Mouse (Mus musculus) erythroblast, adult 5-6 weeks (primary cell): Measurements from ENCODE around the gene Tmem59. TPM values are rescaled to one million over a fixed set of nuclear protein-coding genes. Genes with fewer than 3 reads are reported as not detected.

ENCODE experiments used
- ATAC-seq: replicated peaks from 2 replicates; pipeline ENCODE4 v1.8.0; 2016; ENCODE audit warnings: moderate number of reproducible peaks, mild to moderate bottlenecking, moderate TSS enrichment, inconsistent platforms; ENCODE audit not compliant: poor library complexity, low FRiP score, severe bottlenecking
- total RNA-seq, 2 experiments: library from RNA; stranded (forward) in 1 of 2; stranded (reverse) in 1 of 2; fragments of 150-400 nt in 1 of 2; fragments of 200-764, 138-1000 nt in 1 of 2; gene quantifications; 2 replicates each; pipeline versions ENCODE4 v1.2.3 to v1.2.4; 2015 to 2017; ENCODE audit warnings: low replicate concordance in 2 of 2

The Tmem59 gene
- total RNA-seq (2015; ENCODE audit: low replicate concordance): 124 and 174 TPM in 2 replicates
- total RNA-seq (2017; ENCODE audit: low replicate concordance): 146 and 147 TPM in 2 replicates

DNA sequence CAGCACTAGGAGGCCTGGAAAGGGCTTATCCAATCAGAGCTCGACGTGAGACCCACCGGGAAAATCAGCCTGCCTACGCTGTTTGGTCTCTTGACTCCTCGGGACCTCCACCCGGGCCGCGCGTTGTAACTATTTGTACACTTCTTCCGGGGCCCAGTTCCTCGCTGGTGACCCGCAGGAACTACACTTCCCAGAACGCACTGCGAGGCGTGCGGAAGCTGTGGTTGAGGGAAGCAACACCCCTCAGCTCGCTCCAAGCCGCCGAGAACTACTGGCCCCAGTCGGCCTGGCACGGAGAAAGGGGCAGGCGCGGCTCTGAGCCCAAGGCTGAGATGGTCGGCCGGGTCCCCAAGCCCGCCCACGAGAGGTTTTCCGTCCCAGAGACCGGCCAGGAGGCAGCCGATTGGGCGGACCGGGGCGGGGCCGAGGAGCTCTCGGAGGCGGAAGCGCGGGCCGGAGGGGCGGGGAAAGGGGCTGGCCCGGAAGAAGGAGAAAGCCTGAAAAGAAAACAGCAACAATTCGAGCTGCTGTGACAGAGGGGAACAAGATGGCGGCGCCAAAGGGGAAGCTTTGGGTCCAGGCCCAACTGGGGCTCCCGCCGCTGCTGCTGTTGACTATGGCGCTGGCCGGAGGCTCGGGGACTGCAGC lies at the start of gene Tmem59:
Gene Tmem59, plus strand, starts transcription at position 218 of the 648 bp plus-strand sequence.
- ATAC-seq: peak; percentile 85

DNA sequence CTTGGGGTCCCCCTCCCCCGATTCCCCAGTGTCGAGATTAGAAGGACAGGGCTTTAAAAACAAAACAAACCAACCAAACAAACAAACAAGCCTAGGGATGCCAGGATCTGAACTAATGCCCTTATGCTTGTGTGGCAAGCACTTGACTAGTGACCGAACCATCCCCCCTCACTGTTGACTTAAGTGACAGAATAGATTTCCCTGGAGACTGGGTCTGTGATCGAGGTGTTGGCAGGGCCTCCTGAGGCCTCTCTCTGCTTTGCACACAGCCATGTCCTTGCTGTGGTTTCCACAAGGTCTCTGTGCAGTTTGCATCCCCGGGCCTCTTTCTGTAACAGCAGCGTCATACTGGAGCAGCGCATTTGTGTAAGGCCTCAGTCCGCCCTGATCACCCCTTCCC lies 48.8 kb upstream of the Tmem59 start:
- no peak for ATAC-seq

DNA sequence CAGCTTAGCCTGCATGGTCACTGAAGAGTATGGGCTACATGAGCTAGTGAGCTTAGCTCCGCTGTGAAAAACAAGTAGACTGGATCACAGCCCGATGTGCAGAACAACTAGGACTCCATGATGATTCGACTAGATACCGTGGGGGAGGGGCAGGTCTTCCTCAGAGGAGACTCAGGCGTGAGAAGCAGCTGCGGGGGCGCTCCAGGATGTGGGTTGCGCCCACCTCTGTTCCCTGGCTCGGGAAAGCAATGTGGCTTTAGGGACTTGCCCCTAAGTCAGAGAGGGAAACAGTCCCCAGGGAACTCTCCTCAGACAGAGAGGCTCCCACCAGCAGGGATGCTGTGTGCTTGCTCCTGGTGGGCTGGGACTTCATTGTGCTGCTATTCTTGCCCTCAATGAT lies 47.7 kb upstream of the Tmem59 start:
- no peak for ATAC-seq

DNA sequence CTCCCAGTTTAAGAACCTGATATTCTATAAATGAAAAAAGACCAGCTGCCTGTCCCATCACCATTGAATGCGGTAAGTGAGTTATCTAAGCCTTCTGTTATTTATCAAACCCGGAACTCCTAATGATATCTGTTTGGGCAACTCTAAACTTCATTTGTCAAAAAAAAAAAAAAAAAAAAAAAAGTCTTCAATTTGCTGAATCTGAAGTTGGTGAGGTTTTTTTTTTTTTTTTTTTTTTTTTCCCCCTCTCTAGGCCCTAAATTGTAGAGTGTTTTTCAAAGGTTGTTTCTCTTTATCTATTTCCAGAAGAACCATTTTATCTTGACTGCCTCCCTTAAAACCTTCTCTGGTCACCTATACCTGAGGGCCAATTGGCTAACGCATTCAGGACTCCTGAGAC lies 43.3 kb upstream of the Tmem59 start:
- ATAC-seq: no peak

DNA sequence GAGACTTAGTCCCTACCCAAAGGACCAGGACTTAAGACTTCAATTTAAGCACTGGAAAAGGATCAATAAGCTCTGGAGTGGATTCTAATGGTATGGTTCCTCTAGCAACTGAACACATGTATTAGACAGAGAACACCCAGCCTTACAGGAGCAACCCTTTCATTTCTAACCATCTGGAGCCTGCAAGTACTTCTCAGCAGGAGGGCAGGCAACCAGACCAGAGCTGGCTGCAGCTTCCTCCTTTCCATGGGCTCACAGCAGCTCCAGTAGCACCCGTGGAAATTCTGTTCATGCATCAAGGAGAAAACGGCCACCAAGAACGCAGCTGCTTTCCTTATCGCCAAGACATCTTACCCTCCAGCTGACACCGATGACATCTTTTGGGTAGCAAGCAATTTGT lies 42.5 kb upstream of the Tmem59 start:
- no peak for ATAC-seq

DNA sequence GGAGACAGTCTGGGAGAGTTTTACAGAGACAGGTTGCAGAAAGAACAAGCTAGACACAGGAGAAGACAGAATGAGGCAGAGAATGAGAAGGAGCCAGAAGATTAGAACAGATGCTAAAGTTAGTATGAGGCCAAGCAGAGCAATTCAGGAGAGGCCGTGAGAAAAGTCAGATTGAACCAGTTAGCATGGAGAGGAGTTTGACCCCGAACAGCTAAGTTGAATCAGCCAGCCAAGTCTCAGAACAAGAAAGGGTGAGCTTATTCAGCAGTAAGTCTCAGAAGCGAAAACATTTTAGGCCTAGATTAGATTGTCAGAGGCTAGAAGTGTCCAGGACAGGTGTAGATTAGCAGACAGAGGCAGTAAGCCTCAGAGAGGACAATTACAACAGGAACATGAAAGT lies 41.7 kb upstream of the Tmem59 start:
- no peak for ATAC-seq

DNA sequence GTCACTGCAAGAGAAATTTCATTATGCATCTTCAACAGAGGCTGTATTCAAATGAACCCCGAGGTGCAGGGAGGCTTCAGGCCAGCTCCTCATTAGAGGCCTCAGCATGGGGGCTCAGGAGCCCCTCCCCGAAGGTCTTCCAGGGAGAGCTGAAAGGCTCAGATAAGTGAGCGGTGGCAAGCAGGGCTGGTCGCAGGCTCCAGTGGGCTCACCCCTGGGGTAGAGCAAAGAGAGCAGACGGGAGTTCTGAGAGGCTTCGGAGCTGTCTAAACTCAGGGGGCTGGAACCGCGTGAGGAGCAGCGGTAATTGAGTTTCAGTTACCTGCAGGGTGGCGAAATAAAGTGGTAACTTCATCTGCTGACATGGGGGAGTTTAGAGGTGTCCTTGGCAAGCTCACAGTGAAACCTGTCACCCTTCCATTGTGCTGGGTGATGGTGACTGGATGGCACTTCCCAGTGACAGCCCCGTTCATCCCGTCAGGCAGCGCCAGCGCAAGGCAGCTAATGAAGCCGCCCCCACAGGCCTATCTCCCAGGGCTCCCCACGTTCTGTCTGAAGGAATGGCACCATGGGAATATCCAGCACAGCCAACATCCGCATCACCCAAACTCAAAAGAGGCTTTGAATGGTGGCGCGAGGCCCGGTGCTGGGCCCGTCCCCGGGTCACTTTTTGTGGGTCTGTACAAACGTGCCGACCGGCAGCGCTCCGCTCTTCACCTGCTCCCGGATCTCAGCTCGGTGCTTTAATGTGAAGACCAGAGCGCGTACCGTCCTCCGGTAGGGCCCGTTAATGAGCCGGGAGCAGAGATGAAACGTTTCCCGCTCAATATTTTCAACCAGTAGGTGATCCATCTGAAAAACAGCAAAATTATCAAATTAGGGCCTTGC lies 39.0 kb upstream of the Tmem59 start:
- ATAC-seq: no peak

DNA sequence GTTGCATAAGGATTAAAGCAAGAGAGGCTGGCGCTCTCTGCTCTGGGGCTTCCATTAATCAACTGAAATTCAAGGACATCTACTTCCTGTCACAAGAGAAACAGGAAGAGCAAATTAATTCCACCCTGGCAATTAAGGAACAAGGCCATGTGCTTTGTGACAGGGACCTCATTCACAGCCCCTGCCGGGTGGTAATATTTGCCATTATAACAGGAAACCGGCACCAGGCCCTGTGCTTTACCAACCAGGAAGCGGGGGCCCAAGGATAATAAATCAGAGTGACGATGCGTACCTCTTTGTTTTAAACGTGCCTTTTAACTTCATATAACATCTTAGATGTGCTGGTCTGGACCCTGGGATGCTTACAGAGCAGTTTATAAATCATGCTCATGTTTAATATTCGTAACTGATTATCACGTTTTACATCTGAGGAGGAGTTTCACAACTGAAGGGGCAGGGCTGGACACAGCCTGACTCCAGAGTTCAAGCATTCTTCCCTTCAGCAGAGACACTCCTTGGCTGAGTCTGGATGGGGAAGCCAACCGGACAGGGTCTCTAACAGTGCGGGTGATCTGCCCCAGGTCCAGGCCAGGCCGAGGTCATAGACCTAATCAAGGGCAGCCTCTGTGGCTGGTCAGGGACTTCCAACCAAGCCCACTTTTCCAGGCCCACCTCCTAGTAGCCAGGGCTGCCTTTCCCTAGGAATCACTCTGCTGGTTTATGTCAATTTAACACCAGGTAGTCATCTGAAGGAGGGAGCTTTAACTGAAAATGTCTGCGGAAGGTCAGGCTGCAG lies 38.2 kb upstream of the Tmem59 start:
- ATAC-seq: no peak

DNA sequence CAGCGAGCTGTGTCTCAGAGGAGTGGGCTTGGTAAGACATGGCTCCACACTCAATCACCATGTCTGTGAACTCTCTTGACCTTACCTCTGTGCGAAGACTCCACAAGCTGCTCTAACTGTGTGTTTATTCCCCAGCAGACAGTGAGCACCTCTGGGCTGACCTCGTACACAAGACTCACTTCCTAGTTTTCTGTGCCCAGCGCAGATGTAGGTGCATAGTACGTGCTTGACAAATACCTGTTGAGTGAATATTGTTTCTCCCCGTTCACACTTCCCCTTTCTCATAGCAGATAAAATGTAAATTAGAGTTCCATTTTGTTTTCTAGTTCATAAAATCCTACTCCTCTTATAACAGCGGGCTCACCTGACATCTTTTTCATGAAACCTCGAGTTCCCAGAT lies 34.7 kb upstream of the Tmem59 start:
- ATAC-seq: no peak

DNA sequence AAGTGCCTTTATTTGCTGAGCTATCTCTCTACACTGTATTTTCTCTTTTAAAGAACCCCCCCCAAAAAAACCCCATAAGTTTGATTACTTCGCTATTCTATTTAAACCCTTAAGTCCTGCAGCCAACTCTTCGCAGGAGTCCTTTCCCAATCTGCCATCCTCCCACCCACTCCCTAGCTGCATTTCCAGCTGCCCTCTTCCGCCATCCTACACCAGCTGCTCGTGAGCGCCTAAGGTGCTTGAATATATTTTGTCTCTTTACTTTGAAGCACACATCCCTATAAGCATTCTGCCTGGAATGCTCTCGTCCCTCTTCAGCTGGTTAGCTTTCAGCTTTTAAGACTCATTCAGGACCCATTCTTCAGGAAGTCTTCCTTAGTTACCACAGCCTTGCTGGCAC lies 27.2 kb upstream of the Tmem59 start:
- ATAC-seq: no peak

DNA sequence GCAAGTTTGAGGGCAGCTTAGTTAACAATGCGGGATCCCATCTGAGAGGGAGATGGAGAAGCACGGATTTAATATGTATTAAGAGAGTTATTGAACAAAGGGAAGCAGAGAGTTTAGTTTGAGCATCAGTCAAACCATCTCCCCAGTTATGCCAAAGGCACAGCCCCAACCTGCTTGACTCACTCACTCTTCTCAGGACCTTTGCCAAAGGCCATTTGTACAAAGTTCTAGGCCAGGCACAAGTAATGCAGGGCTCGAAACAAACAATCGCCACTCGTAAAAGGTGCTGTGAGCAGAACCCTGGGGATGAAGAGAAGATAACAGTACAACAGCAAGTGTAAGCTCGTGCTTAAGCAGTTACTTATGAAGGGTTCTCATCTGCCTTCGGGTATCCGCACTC lies 25.6 kb upstream of the Tmem59 start:
- no peak for ATAC-seq

DNA sequence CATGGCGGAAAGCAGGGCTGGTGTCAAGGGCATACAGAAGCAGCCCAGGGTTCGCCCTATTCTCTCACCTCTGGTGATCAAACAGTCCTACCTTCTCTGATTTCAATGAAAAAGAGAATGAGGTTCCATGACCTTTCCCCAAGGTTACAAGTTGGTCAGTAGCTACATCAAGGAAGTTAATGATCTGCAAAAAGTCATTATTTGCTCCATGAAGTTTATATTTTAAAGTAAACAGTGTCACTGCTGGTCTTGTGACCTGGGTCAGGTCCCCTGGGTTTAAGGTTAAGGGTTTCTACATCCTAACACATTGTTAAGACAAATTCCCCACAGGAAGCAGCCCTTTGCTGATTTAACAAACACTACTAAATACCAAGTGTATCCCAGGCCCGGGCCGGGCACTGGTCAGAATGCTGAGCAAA lies 21.2 kb upstream of the Tmem59 start:
- no peak for ATAC-seq

DNA sequence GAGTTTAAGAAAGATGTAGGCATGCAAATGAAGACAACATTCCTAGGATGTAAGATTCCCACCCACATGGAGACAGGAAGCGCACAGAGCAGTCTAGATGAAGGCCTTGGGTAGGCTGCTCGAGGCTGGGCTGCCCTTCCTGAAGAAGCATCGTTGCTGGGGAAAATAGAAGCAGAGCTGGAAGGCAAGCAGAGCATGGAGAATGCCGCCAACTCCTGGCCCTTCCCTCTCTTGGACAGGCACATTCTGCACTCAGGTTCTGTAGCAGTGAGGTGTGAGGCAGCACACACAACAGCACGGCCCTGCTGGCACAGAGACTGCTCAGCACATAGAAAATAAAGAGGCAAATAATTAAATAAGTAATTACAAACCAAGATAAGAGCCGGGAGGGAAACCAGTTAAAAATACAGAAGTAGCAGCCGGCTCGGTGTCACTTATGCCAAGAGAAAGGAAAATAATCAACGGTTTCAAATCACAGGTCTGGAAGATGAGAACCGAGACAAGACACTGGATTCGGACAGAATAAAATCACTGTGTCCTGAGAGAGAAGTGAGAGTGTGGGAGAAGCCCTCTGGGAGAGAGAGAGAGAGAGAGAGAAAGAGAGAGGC lies 18.9 kb upstream of the Tmem59 start:
- ATAC-seq: no peak

DNA sequence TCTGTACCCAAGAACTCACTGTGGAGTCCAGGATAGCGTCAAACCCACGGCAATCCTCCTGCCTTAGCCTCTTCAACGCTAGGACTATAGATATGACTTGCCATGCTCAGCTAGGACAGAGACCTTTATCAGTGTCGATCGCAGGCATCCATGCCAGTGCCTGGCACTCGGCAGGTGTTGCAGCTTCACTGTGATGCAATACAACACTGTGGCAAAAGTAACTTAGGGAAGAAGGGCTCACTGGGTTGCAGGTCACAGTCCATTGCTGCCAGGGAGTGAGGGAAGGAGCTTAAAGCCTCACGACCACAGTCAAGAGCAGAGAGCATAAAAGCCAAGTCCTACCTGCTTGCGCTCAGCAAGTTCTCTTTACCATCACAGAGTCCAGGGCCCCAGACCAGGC lies 18.0 kb upstream of the Tmem59 start:
- ATAC-seq: no peak

DNA sequence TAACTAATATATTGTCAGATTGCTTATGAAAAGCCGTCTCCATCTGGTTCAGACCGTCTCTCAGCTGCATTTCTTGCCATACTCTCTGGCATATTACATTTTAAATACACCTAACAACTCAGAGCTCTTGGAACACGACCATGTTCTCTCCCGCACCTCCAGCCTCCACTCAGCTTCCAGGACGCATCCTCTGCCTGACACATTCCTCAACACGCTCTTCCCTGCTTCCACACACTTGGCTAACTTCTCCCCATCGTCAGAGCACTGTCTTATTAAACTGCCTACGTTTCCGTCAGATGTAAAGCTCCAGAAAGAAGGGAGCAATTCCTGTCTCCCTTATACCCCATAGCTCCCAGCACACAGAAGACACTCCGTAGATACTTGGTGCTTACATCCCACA lies 14.9 kb upstream of the Tmem59 start:
- no peak for ATAC-seq

DNA sequence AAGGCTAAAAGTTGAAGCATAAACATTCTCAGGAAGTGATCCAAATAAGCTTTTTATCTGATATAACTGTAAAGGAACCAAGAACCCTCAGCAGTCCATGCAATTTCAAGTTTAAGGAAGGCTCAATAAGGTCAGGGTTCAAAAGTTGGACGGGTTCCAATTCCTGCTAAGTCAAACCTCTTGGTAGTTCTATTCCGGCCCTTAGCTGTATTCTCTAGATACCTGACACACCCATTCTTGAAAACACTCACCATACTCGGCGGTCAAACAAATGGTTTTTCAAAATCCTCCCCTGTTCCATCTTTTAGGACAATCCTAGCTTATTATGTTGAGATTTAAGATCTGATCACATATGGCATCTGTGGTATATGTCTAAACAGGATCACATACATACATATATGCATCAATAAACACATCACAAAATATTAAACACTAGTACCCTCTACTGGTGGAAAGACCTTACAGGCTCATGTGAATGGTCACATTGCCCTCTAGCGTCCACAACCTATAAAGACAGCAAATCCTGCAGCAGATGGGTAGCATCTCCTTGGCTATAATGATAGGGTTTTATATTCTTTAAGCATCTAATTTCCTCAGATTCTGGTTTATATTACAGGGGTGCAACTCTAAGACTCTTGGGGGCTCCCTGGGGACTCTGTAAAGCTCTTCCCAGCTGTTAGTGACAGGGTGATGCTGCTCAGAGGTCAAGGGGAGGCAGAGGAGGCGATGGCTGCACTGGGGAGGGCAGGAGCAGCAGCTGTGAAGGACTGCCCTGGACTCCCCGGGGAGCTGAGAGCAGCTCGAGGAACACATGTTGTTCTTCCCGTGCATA lies 14.2 kb upstream of the Tmem59 start:
- ATAC-seq: peak; percentile 93

DNA sequence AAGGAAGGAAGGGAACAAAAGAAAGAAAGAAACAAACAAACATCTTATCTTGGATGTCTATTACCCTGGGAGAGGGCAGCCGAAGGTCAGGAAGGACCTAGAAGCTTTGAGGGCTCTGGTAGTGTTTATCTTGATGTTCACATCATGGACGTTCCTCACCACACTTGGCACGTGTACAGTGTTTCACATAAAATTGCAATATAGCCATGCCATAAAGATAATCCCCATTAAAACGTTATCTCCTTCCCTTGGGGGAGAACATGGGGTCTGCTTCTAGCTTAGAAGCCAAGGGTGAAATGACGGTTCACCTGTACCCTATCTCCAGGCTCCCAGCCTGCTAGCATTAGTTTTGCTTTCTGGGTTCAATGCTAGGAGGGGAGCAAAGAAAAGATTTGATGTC lies 11.5 kb upstream of the Tmem59 start:
- ATAC-seq: no peak

DNA sequence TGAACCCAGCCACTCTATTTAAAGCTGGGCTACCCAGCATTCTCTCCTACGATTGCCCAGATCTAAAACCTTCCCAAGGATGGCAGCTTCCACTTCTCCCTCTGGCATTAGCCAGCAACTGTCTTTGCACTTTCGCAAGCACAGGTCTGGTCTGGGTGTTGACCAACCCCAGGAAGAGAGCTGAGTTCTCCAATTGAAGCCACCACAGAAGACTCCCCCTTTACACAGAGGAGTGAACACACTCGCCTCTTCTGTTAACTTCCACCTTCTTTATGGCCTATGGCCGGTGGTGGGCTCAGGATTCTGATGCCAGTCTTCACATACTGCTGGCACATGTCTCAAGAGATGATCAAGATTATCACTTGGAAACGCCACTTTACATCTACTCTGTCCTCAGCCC lies 10.4 kb upstream of the Tmem59 start:
- no peak for ATAC-seq

DNA sequence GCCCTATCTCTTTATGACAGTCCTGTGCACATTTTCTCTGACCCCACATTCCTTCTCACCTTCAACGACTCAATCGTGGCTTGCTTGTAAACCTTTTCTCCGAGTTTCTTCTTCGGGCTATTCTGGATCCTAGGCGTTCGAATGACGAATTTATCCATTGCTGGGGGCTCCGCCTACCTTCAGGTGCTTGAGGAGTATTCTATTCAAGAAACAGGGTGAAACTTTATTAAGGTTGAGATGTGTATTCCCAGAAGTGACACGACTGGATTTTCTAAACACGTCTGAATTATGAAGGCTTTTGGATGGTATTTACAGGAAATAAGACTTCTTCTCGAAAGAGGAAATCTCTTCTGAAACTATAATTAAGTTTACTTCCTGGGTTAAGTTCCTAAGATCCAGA lies 693 bp upstream of the Tmem59 start:
- ATAC-seq: no peak
